Mouse (Mus musculus): ENCODE data around the gene Phactr2. TPM values are rescaled to one million over a fixed set of nuclear protein-coding genes. Genes with fewer than 3 reads are reported as not detected.
"Not testable (repeated sequence)": the region's sequence is repeated elsewhere in the genome, so short reads cannot be mapped to it uniquely, and the experiment has no call there.

Gene Phactr2
- 36.4 and 43.2 TPM in 2 replicates for total RNA-seq (2017)

DNA sequence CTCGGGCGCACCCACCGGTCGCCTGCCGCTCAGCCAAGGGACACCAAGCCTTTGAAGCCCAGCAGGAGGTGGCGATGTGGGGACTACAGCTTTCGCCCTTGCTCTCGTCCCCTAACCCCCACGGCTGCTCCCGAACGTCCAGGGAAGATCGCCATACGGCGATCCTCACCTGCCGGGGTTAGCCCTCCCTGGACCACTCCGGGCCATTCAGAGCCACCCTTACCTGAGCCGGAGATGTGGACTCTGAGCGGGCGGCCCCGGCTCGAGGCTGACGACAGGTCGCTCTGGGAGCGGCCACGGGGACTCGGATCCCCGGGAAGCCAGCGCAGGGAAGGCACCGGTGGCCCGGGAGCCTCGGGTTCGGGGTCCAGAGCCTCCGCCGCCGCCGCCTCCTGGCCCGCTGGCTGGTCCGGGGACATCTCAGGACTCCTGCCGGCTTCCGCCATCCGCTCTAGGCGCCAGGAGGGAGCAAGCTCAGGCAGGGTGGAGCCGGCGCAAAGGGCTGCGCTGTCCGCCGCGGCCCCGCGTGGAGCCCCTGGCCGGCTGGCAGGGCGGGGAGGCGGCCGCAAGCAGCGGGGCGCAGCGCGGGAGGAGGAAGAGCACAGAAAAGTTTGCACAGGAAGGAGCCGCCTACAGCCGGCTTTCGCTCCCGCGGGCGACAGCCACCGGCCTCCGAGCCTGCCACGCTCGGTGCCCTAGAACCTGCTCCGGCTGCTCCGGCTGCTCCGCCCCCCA is at the start of gene Phactr2:
Phactr2 (minus strand) TSS at position 580 of the 735 bp plus-strand sequence.
- ATAC-seq (replicated peaks in 1 of 2; ENCODE audit: insufficient read depth in 1 of 2, low FRiP score in 2 of 2, low TSS enrichment in 1 of 2, low read depth in 1 of 2, poor library complexity in 2 of 2, severe bottlenecking in 2 of 2), result peak; percentile 24 to 54; a peak in 3 of 4 replicates

GRCm38 (mm10) chr10:13521857-13522256 is 47.6 kb upstream of the Phactr2 start:
- no peak for ATAC-seq (replicated peaks in 1 of 2; ENCODE audit: insufficient read depth in 1 of 2, low FRiP score in 2 of 2, low TSS enrichment in 1 of 2, low read depth in 1 of 2, poor library complexity in 2 of 2, severe bottlenecking in 2 of 2)

- peak; percentile 12 to 24; a peak in 2 of 4 replicates for ATAC-seq (replicated peaks in 1 of 2; ENCODE audit: insufficient read depth in 1 of 2, low FRiP score in 2 of 2, low TSS enrichment in 1 of 2, low read depth in 1 of 2, poor library complexity in 2 of 2, severe bottlenecking in 2 of 2)
Measured at GRCm38 (mm10) chr10:13502371-13502770, 28.2 kb upstream of the Phactr2 start.

DNA sequence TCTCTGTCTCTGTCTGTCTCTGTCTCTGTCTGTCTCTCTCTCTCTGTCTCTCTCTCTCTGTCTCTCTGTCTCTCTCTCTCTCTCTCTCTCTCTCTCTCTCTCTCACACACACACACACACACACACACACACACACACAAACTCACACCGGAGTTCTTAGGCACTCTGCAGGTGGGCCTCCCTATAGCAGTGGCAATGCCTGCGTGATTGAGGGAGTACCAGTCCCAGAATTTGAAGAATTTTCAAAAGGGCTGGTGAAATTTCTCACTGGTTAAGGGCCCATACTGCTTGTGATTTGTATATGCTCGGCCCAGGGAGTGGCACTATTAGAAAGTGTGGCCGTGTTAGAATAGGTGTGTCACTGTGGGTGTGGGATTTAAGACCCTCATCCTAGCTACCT is 27.3 kb upstream of the Phactr2 start:
- ATAC-seq (replicated peaks in 1 of 2; ENCODE audit: insufficient read depth in 1 of 2, low FRiP score in 2 of 2, low TSS enrichment in 1 of 2, low read depth in 1 of 2, poor library complexity in 2 of 2, severe bottlenecking in 2 of 2), result not testable (repeated sequence)

GRCm38 (mm10) chr10:13500938-13501496 is 26.8 kb upstream of the Phactr2 start:
- peak; percentile 92 for ATAC-seq (replicated peaks in 1 of 2; ENCODE audit: insufficient read depth in 1 of 2, low FRiP score in 2 of 2, low TSS enrichment in 1 of 2, low read depth in 1 of 2, poor library complexity in 2 of 2, severe bottlenecking in 2 of 2)

- ATAC-seq (replicated peaks in 1 of 2; ENCODE audit: insufficient read depth in 1 of 2, low FRiP score in 2 of 2, low TSS enrichment in 1 of 2, low read depth in 1 of 2, poor library complexity in 2 of 2, severe bottlenecking in 2 of 2), result peak; percentile 48 to 65; a peak in 3 of 4 replicates
Measured at GRCm38 (mm10) chr10:13500473-13500872, 26.3 kb upstream of the Phactr2 start.

- peak; percentile 29 to 43; a peak in 2 of 4 replicates for ATAC-seq (replicated peaks in 1 of 2; ENCODE audit: insufficient read depth in 1 of 2, low FRiP score in 2 of 2, low TSS enrichment in 1 of 2, low read depth in 1 of 2, poor library complexity in 2 of 2, severe bottlenecking in 2 of 2)
Measured at GRCm38 (mm10) chr10:13499331-13499730, 25.1 kb upstream of the Phactr2 start, which contains the start of gene Fuca2. Gene Fuca2, plus strand, starts transcription at chr10:13499540.

DNA sequence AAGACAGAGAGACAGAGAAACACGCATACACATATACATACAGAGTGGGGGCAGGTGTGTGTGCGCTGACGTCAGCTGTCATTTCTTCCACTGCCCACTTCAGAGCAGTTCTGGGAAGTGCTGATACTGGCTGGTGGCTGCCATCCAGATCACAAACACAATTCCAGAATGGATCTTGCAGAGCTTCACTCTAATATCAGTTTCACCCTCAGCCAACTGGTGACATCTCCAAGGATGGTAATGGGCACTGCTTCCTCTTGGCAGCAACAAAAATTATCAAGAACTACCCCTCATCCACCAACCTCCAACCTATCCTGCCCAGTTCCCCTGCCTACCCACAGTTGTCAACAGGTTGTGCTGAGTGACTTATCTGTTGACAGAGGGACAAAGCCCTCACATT is 22.1 kb upstream of the Phactr2 start:
- ATAC-seq (replicated peaks in 1 of 2; ENCODE audit: insufficient read depth in 1 of 2, low FRiP score in 2 of 2, low TSS enrichment in 1 of 2, low read depth in 1 of 2, poor library complexity in 2 of 2, severe bottlenecking in 2 of 2), result no peak

GRCm38 (mm10) chr10:13493978-13494686 is 19.9 kb upstream of the Phactr2 start:
- no peak for ATAC-seq (replicated peaks in 1 of 2; ENCODE audit: insufficient read depth in 1 of 2, low FRiP score in 2 of 2, low TSS enrichment in 1 of 2, low read depth in 1 of 2, poor library complexity in 2 of 2, severe bottlenecking in 2 of 2)

DNA sequence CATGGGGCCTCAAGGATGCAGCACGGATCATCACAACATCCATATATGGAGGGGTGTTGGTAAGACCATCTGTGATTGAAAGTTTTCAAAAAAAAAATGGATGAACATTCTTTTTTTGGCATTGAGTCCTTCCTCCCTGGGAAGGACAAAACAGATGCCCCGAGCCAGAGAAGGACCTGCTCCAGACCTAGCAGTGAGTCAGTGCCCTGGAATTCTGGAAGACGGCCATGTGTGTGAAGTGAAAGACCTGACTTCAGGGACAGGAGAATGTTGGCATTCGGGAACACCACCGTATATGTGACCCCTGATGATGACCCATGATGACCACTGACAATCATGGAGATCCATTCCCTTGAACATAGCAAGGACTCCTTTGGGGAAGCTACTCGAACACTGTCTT is 15.5 kb upstream of the Phactr2 start:
- ATAC-seq (replicated peaks in 1 of 2; ENCODE audit: insufficient read depth in 1 of 2, low FRiP score in 2 of 2, low TSS enrichment in 1 of 2, low read depth in 1 of 2, poor library complexity in 2 of 2, severe bottlenecking in 2 of 2), result no peak

- no peak for ATAC-seq (replicated peaks in 1 of 2; ENCODE audit: insufficient read depth in 1 of 2, low FRiP score in 2 of 2, low TSS enrichment in 1 of 2, low read depth in 1 of 2, poor library complexity in 2 of 2, severe bottlenecking in 2 of 2)
Measured at GRCm38 (mm10) chr10:13485958-13486357, 11.7 kb upstream of the Phactr2 start.

DNA sequence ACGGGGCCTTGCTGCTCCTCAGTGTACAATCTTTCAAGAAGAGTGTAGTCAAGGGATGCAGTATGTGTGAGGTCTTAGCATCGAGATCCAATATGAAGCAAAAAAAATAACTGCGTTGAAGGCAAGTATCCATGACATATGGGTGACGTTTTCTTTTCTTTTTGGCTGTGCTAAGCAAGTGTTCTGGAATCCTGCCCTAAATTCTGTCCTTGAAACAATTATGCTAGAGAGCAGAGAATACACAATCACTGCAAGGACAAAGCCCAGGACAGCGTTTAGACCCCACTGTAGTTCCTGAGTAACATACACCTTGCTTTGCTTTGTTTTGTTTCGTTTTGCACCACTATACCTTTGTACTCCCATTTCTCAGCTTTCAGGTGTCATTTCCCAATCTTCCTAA is 5.1 kb upstream of the Phactr2 start:
- ATAC-seq (replicated peaks in 1 of 2; ENCODE audit: insufficient read depth in 1 of 2, low FRiP score in 2 of 2, low TSS enrichment in 1 of 2, low read depth in 1 of 2, poor library complexity in 2 of 2, severe bottlenecking in 2 of 2), result no peak

DNA sequence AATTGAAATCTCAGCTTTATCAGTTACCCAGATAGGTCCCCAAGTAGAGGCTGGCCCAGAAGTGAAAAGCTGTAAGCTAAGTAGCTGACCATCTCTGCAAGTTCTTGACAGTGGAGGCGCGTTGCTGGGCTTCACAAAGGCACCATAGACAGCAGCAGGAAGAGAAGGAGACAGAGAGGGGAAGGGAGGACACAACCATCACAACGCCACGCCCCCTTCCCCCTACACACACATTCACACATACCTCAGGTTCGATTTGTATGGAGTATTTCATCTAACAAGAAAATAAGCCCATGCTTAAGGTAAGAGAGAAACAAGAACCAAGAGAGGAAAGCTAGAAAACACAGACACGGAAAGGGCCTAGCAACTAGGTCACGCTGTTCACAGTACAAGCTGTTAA is 909 bp upstream of the Phactr2 start:
- no peak for ATAC-seq (replicated peaks in 1 of 2; ENCODE audit: insufficient read depth in 1 of 2, low FRiP score in 2 of 2, low TSS enrichment in 1 of 2, low read depth in 1 of 2, poor library complexity in 2 of 2, severe bottlenecking in 2 of 2)

DNA sequence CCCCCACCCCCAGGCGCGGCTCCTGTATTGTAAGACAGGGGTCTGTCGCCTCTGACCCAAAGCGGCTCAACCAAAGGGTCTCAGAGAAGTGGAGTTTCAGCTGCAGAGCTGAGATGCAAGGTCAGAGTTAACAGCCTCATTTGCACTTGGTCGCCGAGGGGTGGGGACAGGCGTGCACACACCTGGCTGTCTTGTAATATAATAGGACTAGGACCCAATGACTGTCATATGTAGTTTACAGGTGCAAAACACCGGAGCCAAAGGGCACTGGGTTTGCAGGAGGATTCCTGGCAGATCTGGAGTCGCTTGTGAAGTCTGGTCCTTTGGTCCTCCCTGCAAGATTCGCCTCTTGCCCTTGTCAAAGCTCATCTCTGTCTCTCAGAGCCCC is 350 bp upstream of the Phactr2 start:
- ATAC-seq (replicated peaks in 1 of 2; ENCODE audit: insufficient read depth in 1 of 2, low FRiP score in 2 of 2, low TSS enrichment in 1 of 2, low read depth in 1 of 2, poor library complexity in 2 of 2, severe bottlenecking in 2 of 2), result no peak

- 0 out of 4 replicates have a peak, but pooled peaks of 1 of the 2 experiments have one; percentile 25 for ATAC-seq (replicated peaks in 1 of 2; ENCODE audit: insufficient read depth in 1 of 2, low FRiP score in 2 of 2, low TSS enrichment in 1 of 2, low read depth in 1 of 2, poor library complexity in 2 of 2, severe bottlenecking in 2 of 2)
Measured at GRCm38 (mm10) chr10:13473287-13473832, 852 bp downstream of the Phactr2 start.

GRCm38 (mm10) chr10:13470236-13470635 is 4.0 kb downstream of the Phactr2 start:
- ATAC-seq (replicated peaks in 1 of 2; ENCODE audit: insufficient read depth in 1 of 2, low FRiP score in 2 of 2, low TSS enrichment in 1 of 2, low read depth in 1 of 2, poor library complexity in 2 of 2, severe bottlenecking in 2 of 2), result peak; percentile 82 to 85

DNA sequence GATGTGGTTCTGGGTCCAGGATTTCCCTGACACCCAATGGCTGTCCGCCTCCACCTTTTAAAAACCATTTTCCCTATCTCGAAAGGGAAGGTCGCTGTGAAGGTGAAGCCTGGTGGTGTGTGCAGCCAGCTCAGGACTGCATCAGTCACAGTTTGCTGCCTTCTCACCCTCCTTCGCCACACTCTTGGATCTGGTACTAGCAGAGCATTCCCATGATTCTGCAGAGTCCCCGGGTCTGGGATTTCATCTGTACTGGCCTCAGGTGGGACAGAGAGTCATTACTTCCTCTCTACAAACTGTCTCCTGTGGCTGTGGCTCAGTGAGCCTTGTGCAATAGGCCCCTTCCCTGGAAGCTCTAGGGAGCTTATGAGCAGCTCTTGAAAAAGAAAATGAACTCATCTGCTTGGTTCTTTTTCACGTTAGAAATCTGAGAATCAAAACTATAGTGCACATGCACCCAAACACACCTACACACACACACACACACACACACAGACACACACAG is 6.1 kb downstream of the Phactr2 start:
- ATAC-seq (replicated peaks in 1 of 2; ENCODE audit: insufficient read depth in 1 of 2, low FRiP score in 2 of 2, low TSS enrichment in 1 of 2, low read depth in 1 of 2, poor library complexity in 2 of 2, severe bottlenecking in 2 of 2), result not testable (repeated sequence)

GRCm38 (mm10) chr10:13466925-13467324 is 7.3 kb downstream of the Phactr2 start:
- no peak for ATAC-seq (replicated peaks in 1 of 2; ENCODE audit: insufficient read depth in 1 of 2, low FRiP score in 2 of 2, low TSS enrichment in 1 of 2, low read depth in 1 of 2, poor library complexity in 2 of 2, severe bottlenecking in 2 of 2)
